Mouse (Mus musculus) mouse trophoblast stem cell (cell line): ENCODE measurements around the gene Mmadhc.

Experiments
- in situ Hi-C, 2 experiments: fragments of 300-500 bp; cut with MseI, MboI; formaldehyde crosslinking; loops; 2 replicates in 1 of 2; 3 replicates in 1 of 2; pipeline ENCODE4 v1.15.1; 2025

Mmadhc gene

DNA sequence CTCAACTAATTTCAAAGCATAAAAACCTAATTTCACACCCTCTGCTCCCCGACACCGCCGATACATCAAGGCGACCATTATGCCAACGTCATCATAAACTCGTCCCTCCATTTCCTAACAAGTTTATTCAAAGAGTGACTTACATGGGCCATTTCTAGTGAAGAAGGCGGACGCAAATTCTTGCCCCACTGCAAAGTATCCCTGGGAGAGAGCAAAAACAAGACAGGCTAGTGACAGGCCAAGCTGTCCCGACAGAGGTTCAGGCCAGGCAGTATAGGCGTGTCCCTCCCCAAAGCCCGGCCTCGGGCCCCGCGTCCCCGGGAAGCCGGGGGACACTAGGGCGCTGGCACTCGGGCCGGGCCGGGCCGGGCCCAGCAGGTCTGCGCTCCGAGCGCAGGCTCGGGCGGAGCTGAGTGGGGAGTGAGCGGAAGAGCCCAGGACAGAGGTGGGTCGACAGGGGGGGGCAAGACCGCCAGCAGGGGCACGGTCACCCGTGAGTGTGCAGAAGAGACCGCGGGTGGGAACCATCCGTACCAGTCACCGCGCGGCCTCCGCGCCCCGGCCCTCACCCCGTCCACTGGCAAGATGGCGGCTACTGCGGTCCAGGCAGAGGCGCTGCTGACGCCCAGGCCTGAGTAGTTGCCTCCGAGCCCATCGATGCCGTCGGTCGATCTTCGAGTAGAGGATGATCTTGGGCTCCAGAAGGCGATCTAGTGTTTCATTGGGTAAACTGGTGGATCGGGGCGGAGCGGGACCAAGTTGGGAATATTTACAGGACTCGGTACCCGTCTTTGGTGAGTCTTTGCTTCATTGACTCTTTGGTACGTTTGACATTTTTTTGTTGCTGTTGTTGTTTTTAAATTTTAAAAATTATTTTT is at the start of gene Mmadhc:
Gene Mmadhc (minus strand): TSS at position 693 of the 878 bp plus-strand sequence.
- in situ Hi-C loops: no loop called here

DNA sequence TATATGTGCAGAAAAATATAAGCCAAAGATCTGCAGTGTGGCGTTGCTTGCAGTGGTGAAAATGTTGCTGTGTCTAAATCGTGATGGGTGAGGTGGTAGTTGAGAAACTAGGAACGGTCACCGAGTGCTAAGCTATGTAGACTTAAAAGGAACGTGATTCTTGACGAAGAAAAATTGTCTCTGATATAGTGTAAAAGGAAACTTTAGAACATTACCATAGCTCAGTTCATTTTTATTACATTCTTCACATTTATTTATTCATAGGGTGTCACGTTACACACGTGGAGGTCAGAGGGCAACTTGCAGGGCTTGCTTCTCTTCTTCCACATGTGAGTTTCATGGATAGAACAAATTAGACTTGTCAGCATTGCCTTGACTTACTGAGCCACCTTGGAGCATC is 47.0 kb upstream of the Mmadhc start:
- in situ Hi-C loops: no loop called here

DNA sequence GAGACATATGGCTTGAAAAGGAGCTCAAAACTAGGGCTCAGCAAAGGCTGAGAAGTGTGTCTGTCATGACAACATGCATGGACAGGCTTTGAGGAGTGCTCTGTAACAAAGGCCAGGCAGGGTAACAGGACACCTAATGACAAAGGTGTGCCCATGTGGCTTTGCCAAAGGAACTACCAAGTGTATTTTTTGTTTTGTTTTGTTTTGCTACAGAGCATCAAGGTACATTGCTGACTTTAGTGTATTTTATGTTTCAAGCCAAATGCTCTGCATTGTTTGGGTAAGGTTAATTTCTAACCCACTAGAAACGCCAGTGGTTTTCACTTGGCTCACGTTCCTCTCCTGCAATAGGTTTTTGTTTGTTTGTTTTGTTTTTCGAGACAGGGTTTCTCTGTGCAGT is 42.5 kb upstream of the Mmadhc start:
- in situ Hi-C loops: no loop called here

DNA sequence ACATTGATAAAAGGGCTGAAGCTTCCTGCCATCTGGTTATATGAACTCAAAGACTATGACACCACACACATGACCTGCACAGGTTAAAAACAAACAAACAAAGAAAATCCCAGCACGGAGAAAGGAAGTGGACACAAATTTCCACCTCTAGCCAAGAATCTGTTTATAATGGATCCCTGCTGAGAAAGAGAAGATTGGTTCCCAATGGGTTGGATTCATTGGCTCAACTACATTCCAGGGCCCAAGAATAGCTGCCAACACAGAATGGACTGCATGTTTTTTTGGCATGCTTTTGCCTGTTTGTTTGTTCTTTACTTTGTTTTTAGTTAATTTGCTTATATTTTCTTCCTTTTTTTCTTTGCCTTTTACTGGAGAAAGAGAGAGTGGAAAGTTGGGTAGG is 41.0 kb upstream of the Mmadhc start:
- in situ Hi-C loops: no loop called here

DNA sequence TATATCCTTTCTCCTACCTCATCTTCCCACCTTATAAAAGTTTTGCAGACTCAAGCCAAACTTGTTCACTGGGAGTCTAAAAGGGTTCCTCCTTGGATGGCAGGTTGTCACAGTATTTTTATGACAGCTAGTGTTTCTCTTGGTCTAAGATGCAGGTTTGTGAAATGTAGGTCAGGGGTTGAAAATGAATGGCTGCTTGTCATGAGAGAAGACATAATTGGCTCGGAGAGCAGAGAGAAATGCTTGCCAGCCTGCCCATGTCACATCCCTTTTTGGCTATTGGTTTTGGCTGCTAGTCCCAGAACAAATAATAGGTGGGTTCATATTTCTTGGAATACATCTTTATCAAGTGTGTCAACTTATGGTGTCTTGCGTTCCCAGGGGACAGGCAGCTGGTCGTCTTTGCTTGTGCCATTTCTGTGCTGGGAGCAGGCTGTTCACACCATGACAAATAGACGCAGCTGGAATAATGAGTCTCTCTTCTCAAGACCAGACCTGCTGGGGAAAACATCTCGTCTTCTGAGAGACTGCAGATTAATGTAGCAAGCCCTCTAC is 35.2 kb upstream of the Mmadhc start:
- in situ Hi-C loops: no loop called here

DNA sequence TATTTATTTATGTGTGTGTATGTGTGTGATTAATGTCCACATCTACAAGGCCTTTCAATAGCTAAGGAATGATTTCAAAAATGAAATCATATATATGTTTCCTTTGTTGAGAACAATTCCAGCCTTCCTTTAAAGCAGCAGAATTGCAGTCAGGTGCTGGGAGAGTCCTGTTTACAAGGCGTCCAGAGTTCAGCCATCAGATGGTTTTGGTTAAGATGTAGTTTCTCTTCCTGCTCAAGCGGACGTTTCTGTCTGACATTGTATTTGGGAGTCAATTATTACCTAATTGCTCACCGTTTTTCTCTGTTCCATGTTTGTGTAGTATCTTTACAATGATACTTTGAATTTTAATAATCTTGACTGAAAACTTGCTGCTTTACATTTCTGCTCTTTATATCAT is 31.6 kb upstream of the Mmadhc start:
- in situ Hi-C loops: no loop called here

DNA sequence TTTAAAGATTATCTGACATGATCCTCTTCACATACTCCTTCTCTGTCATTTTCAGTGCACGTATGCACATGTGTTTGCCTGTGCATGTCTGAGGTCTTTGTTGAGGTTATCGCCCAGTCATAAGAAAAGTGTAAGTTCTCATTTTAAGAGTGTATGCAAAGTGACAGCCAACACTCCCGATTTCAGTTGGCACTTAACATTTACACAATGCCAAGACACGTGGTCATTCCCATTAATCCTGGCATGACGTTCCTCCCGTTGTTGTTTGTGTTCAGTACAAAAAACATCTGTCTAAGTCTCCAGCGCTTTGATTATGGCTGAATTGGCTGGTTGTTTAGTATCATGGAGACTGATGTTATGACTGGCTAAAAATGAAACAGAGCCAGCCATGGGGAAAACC is 28.2 kb upstream of the Mmadhc start:
- in situ Hi-C loops: loop anchor here in 1 of 2 experiments (25.0 kb wide), 2 partner anchors 513 to 813 kb away; partner anchors contain the start of gene Rnd3

DNA sequence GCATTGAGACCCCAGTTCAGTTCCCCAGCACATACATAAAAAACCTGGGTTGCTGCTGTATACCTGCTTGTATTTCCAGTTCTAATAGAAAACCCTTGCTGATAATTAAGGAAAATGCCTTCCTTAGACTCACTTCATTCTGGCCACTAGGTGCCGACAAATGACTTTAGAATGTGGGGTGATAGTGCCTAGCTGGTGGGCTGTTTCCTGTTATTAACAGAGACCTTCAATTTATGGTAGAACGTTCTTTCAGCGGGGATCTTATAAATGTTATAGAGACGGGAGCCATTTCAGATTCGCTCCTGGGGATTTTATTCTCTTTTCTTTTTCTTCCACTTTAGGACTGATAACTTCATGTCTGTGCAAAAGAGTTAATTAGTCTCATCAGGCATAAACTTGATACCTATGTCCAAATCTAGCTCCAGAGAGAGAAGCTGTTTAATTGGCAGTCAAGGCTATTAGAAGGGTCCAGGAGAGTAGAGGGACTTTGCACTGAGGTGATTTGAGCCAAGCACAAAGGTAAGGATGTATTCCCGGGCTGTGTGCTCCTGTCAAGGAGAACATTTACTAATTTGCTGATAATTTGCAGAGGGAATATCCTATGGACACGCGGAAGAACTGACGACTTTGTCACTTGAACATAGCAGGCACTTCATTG is 10.2 kb upstream of the Mmadhc start:
- in situ Hi-C loops: loop anchor here in 1 of 2 experiments (25.0 kb wide), 2 partner anchors 531 to 831 kb away; partner anchors contain the start of gene Rnd3

DNA sequence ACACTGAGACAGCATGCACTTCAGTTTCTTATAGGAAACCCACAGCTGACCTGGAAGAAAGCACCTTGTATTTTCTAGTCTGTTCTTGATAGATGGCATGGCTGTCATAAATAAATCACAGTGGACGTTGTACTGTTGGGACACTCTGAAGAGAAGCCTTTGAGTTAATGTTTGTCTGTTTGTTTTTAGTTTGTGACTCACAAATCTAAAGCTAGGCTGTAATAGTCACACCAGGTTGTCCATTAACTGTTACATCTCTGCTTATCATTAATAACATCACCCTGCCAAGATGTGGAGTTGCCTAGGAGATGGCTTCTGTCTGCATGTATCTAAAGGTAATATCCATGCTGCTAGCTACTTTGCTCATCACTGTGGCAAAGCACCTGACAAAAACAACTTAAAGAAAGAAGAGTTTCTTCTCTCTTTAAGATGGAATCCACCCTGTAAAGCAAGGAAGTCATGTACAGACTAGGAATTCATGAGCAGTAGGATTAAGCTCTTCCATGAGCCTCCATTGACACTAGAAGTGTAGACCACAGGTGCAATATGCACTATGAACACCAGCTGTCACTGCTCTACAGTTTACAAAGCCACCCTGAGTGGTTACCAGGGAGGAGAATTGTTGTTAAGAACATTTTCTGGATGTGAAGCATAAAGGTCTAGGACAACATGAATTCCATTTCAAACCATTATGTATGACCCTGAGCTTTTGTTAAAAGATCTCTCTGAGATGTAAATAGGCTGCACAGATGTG is 8.4 kb upstream of the Mmadhc start:
- in situ Hi-C loops: loop anchor here in 1 of 2 experiments (25.0 kb wide), 2 partner anchors 532 to 832 kb away; partner anchors contain the start of gene Rnd3

DNA sequence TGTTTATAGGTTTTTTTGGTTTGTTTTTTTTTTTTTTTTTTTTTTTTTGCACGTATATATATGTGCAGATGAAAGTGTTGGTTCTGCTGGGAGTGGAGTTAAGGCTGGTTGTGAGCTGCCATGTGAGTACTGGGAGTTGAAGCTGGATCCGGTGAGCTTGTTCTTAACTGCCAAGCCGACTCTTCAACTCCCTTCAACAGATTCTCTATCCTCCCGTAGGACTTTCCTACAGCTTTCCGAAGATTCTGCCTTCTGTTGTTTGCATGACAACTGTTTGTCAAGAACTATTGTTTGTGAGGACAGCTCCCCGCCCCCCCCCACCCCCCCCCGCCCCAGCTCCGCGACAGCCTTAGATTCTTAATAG is 368 bp upstream of the Mmadhc start:
- in situ Hi-C loops: no loop called here

DNA sequence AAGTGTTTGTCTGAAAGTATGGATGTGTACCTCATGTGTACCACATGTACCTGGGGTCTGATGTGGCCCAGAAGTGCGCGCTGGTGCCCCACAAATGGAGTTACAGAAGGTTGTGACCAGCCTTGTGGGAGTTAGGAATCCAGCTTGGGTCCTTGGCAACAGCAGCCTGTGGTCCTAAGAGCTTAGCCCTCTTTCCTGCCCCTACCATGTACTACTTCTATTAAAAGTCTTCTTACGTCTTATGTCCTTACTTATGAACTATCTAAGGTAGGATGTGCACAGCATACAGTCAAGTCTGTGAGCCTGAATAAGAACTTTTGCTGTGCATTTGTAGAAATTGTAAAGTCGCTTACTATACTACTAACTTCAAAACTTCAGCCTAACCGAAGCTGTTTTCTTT is 1.0 kb downstream of the Mmadhc start:
- in situ Hi-C loops: no loop called here

DNA sequence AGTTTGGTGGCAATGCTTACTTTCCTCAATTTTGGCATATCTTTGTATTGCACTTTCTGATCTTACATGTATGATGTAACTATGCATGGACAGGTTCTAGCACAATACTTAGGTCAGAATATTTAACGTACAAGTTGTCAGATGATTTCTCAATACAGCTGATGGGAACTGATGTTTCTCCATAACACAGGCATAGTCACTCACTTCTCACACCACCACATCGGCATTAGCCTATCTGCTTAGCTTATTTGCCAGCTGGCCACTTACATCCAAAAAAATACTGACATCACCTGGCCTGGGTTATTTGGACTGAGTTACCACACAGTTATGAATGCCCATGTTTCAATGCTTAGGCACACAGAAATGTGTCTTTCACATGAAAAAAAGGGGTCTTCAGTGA is 2.5 kb downstream of the Mmadhc start:
- in situ Hi-C loops: no loop called here

DNA sequence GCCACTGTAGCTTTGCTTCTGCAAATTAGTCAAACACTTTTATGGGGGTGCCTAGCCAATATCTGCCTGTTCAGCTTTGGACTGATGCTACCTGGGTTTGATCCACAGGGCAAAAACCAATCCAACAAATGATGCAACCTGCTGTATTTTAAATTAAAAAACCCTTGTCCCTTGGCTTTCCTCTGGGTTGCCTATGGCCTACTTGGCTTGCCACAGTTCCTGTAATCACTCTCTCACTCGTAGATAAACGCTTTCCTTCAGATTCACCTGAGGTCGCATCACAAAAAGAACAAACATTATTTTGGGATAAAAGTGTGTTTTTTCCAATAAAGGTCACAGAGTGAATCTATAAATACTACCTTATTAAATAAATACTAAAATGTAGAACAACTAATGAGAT is 3.0 kb downstream of the Mmadhc start:
- in situ Hi-C loops: no loop called here

DNA sequence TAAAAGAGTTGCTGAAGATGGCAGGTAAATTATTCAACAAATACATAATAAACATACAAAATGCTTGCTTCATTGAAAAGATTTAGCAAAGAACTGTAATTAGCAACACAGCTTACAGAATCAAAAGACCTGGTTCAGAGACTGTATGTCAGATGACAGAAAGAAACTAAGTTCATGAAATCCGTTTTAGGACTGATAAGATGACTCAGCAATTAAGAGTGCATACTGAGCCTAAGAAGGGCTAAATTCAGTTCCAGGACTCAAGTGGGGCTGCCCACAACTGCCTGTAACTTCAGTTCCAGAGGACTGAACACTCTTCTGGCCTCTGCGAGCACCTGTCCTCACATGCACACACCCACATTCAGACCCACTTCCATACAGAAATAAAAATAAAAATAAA is 4.7 kb downstream of the Mmadhc start:
- in situ Hi-C loops: no loop called here

DNA sequence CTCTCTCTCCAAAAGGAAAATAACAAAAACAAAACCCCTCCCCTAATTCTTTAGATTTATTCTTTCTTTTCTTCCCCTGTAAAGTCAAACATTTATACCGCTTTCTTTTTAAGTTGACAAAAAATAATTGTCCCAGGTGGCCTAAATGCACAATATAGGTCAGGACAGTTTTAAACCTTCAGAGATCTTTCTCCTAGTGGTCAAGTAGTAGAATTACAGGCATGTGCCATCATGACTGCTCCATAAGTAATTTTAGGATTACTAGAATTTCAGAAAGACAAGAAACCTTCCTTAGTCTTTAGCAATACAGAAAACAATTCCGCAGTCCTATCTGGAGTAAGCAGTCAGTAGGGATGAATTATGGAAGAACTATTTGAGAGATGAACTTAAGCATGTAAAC is 5.8 kb downstream of the Mmadhc start:
- in situ Hi-C loops: no loop called here

DNA sequence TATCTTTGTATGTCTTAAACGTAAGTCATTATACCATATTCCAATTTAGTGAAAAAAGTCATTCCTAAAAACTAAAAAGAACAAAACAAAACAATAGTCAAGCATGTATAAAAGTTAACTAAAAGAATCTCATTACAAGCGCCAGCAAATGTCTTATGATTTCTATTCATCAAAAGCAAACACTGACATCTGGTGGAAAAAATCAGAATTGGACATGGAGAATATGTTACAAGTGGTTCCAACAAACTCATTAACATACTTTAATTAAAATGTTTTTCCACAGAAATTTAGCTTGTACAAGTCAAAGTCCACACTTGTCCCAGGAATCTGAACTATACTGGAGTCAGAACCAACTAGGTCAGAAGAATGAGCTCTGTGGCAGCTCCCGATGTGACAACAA is 11.8 kb downstream of the Mmadhc start:
- in situ Hi-C loops: no loop called here

DNA sequence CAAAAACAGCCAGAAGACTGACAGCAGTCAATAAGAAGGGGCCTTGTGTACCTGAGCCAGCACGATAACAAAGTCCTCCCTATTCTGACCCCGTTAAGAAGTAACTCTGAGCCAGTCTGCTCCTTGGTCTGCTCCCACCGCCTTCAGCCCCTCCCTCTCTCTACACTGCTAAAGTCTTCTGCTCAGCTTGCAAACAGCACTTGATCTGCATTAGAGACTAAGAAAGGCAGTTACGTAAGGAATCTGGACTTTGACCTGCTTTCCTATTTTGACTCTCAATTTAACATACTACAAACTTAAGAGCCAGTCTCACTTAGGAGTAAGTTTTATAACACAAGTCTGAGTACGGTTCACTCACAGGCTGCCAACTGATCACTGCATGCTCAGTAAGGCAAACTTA is 12.6 kb downstream of the Mmadhc start:
- in situ Hi-C loops: no loop called here

DNA sequence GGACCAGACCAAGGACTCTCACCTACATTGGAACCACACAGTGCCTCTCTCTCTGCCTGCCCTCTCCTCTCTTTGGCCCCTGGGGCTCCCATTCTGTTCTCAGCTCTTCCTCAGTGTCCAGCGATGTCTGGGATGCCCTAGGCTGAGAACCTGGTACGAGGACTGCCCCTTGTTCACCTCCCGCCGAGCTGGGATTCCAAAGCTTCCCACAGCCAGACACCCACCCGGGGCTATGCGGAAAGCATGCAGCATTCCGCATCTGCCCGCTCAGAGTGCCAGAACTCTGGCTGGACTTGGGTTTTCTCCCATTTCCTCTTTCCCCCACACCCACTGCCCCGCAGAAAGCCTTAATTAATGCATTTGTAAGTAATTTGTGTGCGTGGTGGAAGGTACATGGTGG is 19.9 kb downstream of the Mmadhc start:
- in situ Hi-C loops: no loop called here

DNA sequence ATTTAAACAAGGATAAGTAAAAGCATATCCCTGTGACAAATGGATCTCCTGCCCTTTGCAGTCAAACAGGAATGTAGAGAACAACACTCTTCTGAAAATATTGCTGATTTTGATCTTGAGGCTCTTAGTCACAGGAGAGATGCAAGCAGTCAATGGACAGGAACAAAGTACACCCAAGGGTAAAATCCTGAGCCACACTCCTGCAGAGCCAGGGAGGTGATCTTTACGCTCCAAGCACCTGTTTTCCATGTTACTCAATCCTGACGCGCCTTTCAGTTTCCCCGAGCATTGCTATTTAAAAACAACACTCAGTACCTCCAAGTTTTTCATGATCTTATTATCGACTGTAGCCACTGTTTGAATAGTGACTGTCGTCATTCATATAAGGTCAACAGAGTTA is 23.2 kb downstream of the Mmadhc start:
- in situ Hi-C loops: loop anchor here (5.0 to 25.0 kb wide), 2 partner anchors 311 to 511 kb away; no protein-coding TSS in a partner anchor

DNA sequence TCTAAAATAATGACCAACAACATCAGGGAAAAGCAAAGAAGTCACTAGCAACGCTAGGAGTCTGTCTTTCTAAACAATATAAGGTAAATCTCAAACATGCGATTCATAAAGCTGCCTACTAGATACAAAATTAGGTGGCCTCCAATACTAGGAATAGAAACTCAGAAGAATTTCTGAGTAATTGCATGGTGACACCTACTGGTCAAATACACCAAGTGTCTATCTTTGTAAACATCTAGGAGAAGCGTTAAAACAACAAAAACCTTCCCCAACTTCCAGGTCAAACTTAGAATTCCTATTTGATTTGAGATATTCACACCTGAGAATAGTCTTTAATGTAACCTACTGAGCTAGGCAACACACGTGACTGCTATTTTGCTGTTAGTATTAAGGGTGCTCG is 24.4 kb downstream of the Mmadhc start:
- in situ Hi-C loops: loop anchor here (5.0 to 25.0 kb wide), 2 partner anchors 310 to 510 kb away; no protein-coding TSS in a partner anchor

DNA sequence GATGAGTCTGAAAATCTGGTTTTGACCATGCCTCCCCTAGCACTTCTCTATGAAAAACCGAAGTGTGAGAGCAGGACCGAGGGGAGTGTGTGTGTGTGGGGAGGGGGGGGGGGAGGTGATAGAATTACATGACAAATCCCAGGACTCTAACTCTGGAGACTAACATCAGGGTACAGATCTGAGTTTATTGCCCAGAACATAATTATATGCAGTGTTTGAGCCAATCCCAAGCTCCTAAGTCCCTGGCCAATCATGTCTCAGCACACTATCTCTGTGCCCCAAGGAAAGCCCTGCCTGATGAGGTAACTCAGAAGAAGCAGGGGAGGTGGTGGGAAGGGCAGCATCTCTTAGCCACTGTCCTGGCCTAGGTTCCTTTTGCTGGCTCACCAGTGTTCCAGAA is 28.1 kb downstream of the Mmadhc start:
- in situ Hi-C loops: loop anchor here (5.0 to 25.0 kb wide), 2 partner anchors 306 to 501 kb away; no protein-coding TSS in a partner anchor

DNA sequence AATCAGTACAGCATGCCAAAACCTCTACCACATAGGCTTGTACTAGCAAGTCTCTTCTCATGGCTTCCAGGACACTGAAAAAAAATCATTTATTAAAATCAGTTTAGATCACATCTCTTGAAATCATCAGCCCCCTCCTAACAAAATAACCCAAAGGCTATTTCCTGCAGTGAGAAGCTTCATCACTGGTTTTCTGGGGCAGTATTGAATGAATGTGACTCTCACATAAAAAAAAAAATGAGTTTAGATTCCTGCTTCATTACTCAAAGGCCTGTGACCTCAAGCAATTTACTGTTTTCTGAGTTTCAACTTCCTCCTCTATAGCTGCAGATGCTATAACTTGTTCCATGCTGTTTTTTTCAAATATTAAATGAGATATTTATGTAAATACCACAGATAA is 29.6 kb downstream of the Mmadhc start:
- in situ Hi-C loops: loop anchor here (5.0 to 25.0 kb wide), 2 partner anchors 305 to 500 kb away; no protein-coding TSS in a partner anchor
